Comparison of ENCODE assay signal across 12 mouse cellular contexts in the genomic region with DNA sequence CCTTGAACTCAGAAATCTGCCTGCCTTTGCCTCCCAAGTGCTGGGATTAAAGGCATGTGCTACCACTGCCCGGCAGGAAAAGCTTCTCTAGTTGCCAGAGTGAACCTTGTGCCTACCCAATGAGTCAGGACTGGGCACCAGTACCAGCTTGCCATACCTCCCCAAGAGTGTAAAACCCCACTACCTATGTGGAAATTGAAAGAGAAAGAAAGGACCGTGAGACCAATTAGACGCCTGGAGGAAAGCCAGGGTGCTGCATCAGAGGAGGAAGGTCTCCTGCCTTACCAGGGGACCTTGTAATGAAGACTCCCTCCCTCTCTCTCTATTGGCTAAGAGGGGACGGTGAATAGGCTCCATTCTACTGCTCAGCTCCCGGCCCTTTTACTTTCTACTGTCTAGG.
"Had no signal": no experiment of that assay in that cellular context is flagged by ENCODE, and none has a peak within 500 bp of the region (broad histone marks: within the 10 kb centered on the region; RNA-seq: fewer than 3 reads in every experiment).

No protein-coding gene starts in this region.

- H3K4me1 ChIP-seq: liver, embryonic 13.5 days; lung, embryonic 15.5 days had no signal

- H3K27ac ChIP-seq: limb, embryonic 12.5 days; liver, embryonic 13.5 days; lung, embryonic 15.5 days; midbrain, embryonic 13.5 days had no signal

- H3K9ac ChIP-seq: limb, embryonic 12.5 days; liver, embryonic 13.5 days; liver, postnatal 0 days; lung, embryonic 15.5 days; midbrain, embryonic 13.5 days had no signal

- H3K4me2 ChIP-seq: limb, embryonic 12.5 days; liver, embryonic 13.5 days; lung, embryonic 15.5 days; midbrain, embryonic 13.5 days had no signal

- H3K4me3 ChIP-seq: limb, embryonic 12.5 days; liver, embryonic 13.5 days; lung, embryonic 15.5 days; midbrain, embryonic 13.5 days had no signal

- H3K9me3 ChIP-seq: limb, embryonic 12.5 days; liver, embryonic 13.5 days; lung, embryonic 15.5 days; midbrain, embryonic 13.5 days had no signal

- ATAC-seq: liver, postnatal 0 days; midbrain, embryonic 13.5 days had no signal

- DNase-seq: kidney, adult 8-10 months; kidney, postnatal 25 days; layer of hippocampus, adult 9-11 months; liver; liver, embryonic 13.5 days; liver, postnatal 0 days; lung, postnatal 14 days; right cerebral cortex, postnatal 14 days; thymus, postnatal 4 days had no signal

- H3K27me3 ChIP-seq: liver, embryonic 13.5 days; lung, embryonic 15.5 days; midbrain, embryonic 13.5 days had no signal

- H3K36me3 ChIP-seq: limb, embryonic 12.5 days; liver, embryonic 13.5 days; lung, embryonic 15.5 days; midbrain, embryonic 13.5 days had no signal
